Mouse (Mus musculus) layer of hippocampus, adult 2 months (tissue): ENCODE results near the gene Prim1. TPM values are rescaled to one million over a fixed set of nuclear protein-coding genes. Genes with fewer than 3 reads are reported as not detected.
"Not testable (repeated sequence)": the region's sequence is repeated elsewhere in the genome, so short reads cannot be mapped to it uniquely, and the experiment has no call there.

Experiments used
- DNase-seq, 2 experiments: peaks; one replicate each; pipeline ENCODE4 v3.0.0; 2022; ENCODE audit warnings: low spot score in 2 of 2
- H3K27ac ChIP-seq: fragments of 200-600 bp; 2 replicates; pipeline ENCODE4 v1.8.1; 2022
- H3K4me3 ChIP-seq: fragments of 200-600 bp; 2 replicates; pipeline ENCODE4 v1.8.1; 2022; ENCODE audit warnings: mild to moderate bottlenecking
- CTCF ChIP-seq: fragments of 200-600 bp; conservative IDR thresholded peaks from 2 replicates; pipeline ENCODE4 v1.8.1; 2022; ENCODE audit warnings: antibody characterized with exemption, mild to moderate bottlenecking, moderate library complexity
- total RNA-seq, 2 experiments: library from RNA; stranded (reverse); gene quantifications; 2 replicates each; pipeline ENCODE4 v1.2.3; 2021

Gene Prim1
- total RNA-seq, 2 experiments from 2014 or later = 7.7 to 8.0 TPM

DNA sequence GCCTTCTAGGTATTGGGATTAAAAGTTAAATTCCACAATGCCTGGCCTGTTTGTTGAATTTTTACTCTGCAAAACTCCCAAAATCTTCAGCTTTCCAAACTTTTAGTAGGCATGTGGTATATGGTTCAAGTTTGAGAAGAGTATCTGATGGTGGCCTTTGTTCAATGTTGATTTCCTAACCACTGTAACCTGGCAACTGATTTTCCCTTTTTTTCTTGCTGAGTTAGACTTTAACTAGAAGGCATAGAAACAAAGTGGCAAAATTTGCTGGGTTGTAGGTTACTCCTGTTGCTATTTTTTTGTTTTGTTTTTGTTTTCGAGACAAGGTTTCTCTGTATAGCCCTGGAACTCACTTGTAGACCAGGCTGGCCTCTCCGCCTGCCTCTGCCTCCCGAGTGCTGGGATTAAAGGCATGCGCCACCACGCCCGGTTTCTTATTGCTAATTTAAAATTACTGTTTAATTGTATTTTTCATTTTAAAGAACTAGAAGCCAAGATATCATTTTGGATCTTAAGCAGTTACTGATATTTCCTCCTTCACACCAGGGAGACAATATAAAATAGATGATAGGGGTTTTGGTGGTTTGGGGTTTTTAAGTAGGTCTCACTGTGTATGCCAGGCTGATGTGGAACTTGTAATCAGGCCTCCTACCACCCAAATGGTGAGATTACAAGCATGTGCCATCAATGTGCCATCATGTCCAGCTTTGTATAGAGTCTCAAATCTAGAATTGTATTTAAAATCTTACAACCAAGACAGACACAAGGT, 47.4 kb downstream of the Prim1 start:
- Histone ChIP-seq H3K4me3 (no peak overlapping the region), H3K27ac (no peak overlapping the region)
- no peak for DNase-seq
- TF ChIP-seq CTCF = no peak

GRCm38 (mm10) chr10:128066072-128066471, 51.1 kb downstream of the Prim1 start:
- no peak for DNase-seq
- TF ChIP-seq CTCF = peak; percentile 26; the same call in 1 of the 2 replicates
- H3K27ac ChIP-seq = no peak overlapping the region
- no peak overlapping the region for H3K4me3 ChIP-seq

DNA sequence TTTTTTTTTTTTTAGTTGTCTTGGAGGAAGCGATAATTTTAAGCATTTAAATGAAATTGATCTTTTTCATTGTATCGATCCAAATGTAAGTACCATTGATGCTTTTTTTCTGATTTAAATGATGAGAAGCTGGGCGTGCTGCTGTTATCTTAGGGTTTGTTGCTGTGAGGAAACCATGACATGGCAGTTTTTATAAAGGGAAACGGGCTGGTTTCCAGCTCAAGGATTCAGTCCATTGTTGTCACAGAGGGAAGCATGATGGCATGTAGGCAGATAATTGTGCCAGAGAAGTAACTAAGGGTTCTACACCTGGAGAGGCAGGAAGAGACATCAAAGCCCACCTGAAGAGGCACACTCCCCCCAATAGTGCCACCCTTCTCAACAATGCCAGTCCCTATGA, 54.2 kb downstream of the Prim1 start:
- DNase-seq = no peak
- Histone ChIP-seq H3K4me3 (no peak overlapping the region), H3K27ac (no peak overlapping the region)
- no peak for TF ChIP-seq CTCF

DNA sequence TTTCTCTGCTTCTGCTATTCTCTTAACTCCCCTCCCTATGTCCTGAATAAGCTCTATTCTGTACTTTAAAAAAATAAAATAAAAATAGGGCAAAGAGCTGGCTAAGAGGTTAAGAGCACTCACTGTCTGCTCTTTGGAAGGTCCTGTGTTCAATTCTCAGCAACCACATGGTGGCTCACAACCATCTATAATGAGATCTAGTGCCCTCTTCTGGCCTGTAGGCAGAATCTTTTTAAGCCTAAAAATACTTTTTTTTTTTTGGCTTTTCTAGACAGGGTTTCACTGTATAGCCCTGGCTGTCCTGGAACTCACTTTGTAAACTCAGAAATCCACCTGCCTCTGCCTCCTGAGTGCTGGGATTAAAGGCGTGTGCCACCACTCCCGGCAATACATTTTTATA, 55.5 kb downstream of the Prim1 start:
- not testable (repeated sequence) for DNase-seq, H3K4me3 ChIP-seq, H3K27ac ChIP-seq
- peak; percentile 47 for TF ChIP-seq CTCF

- not testable (repeated sequence) for H3K4me3 ChIP-seq, DNase-seq, H3K27ac ChIP-seq
Measured at GRCm38 (mm10) chr10:128078269-128078668, 63.3 kb downstream of the Prim1 start.

Other genes starting within 250 kb of the Prim1 start
- gene Rdh9, start 238.8 kb upstream of the Prim1 start, total RNA-seq = under 1 TPM in 1 of 2 experiments, not detected in 1; 0.61 TPM
- gene Rdh16, start 214.0 kb upstream of the Prim1 start, total RNA-seq = under 1 TPM; 0.17 to 0.26 TPM
- not detected for gene Rdh19, start 165.2 kb upstream of the Prim1 start, total RNA-seq
- gene Rdh16f2, start 148.7 kb upstream of the Prim1 start, total RNA-seq = not detected
- gene Rdh7, start 126.4 kb upstream of the Prim1 start, total RNA-seq = not detected
- under 1 TPM in 1 of 2 experiments, not detected in 1; 0.12 TPM for gene Sdr9c7, start 116.7 kb upstream of the Prim1 start, total RNA-seq
- gene Hsd17b6, start 7.6 kb upstream of the Prim1 start, total RNA-seq = not detected
- 100 to 1,000 TPM; 333 to 336 TPM for gene Naca, start 20.4 kb downstream of the Prim1 start, total RNA-seq
- gene Ptges3, start 43.8 kb downstream of the Prim1 start, total RNA-seq = 100 to 1,000 TPM; 135 to 142 TPM
- gene Atp5b, start 68.1 kb downstream of the Prim1 start, total RNA-seq = 1,000 to 10,000 TPM; 1,635 to 1,673 TPM
- gene Baz2a, start 76.4 kb downstream of the Prim1 start, total RNA-seq = 10 to 100 TPM; 42.8 to 45.5 TPM
- gene Rbms2, start 165.1 kb downstream of the Prim1 start, total RNA-seq = 10 to 100 TPM; 12.7 to 12.8 TPM
- gene Gls2, start 179.3 kb downstream of the Prim1 start, total RNA-seq = 10 to 100 TPM; 20.1 to 21.0 TPM
- 10 to 100 TPM in 1 of 2 experiments, 1 to 10 TPM in 1; 9.5 to 10.4 TPM for gene Spryd4, start 196.6 kb downstream of the Prim1 start, total RNA-seq
- not detected for gene Mip, start 210.7 kb downstream of the Prim1 start, total RNA-seq
- gene Timeless, start 216.9 kb downstream of the Prim1 start, total RNA-seq = 1 to 10 TPM; 5.4 to 6.4 TPM
- gene Apon, start 238.9 kb downstream of the Prim1 start, total RNA-seq = not detected